Mouse (Mus musculus) embryonic fibroblast, embryonic 13.5 days (primary cell): ENCODE measurements around the gene Ehbp1l1. TPM values are rescaled to one million over a fixed set of nuclear protein-coding genes. Genes with fewer than 3 reads are reported as not detected.

Source experiments
- H3K27ac ChIP-seq: 2 replicates; pipeline ENCODE4 v1.5.1; 2012; ENCODE audit warnings: low read length, control low read depth, inconsistent platforms; ENCODE audit not compliant: insufficient read depth
- H3K4me1 ChIP-seq: 2 replicates; pipeline ENCODE4 v1.6.1; 2011; ENCODE audit warnings: low read length; ENCODE audit not compliant: control insufficient read depth, insufficient read depth
- H3K4me3 ChIP-seq: 2 replicates; pipeline ENCODE4 v1.5.1; 2011; ENCODE audit warnings: mild to moderate bottlenecking, control low read depth, low read length; ENCODE audit not compliant: insufficient read depth
- CTCF ChIP-seq: IDR thresholded peaks from 2 replicates; pipeline ENCODE4 v1.5.1; 2011; ENCODE audit warnings: mild to moderate bottlenecking, control low read depth, low read length, moderate library complexity, borderline replicate concordance; ENCODE audit not compliant: insufficient read depth
- POLR2A ChIP-seq: IDR thresholded peaks from 2 replicates; pipeline ENCODE4 v1.6.1; 2011; ENCODE audit warnings: low read depth, mild to moderate bottlenecking, control low read depth, low read length, moderate library complexity
- polyA plus RNA-seq: library from polyadenylated mRNA; stranded (reverse); fragments of >200 nt; gene quantifications from 2 replicates; pipeline ENCODE4 v1.2.4, GENCODE M21; 2011; ENCODE audit warnings: low read depth; ENCODE audit not compliant: missing spikeins, insufficient read length

Gene Ehbp1l1
- polyA plus RNA-seq, result 62.8 and 86.1 TPM in 2 replicates

DNA sequence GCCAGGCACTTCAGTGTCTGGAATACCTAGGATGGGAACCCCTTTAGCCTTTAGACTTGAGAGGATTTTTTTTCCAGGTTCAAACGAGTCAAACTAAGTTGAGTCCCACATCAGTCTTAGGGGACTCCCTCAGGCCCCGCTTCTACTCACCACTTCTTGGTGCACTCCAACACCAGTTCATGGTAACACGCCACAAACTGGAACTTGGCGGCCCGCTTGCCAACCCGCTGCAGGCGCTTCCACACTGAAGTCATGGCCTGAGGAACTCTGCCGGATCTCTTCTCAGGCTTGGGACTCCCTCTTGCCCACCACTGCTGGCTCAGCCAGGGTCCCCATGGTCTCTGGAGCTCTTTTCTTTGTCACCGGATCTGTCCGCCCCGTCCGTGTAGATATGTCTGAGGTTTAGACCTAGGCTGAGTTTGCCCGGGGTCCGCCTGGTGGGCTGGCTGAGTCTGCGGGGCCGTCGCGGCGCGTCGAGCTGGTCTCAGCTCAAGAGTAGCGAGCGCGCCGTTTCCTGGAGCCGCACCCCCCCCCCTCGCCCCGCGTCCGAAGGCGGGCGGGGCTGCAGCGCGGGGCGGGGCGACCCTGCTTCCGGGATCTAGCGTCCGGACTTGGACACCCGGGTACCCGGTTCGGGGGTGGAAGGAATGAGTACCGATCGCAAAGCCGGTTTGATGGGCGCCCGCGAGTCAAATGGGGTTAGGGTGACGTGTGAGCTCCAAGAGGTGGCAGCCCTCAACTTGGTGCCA, at the start of gene Ehbp1l1:
Gene Ehbp1l1 (minus strand): TSS at position 551 of the 749 bp plus-strand sequence.
- peak within 1 kb of the TSS; percentile 83 for H3K4me3 ChIP-seq
- TF ChIP-seq POLR2A (peak; percentile 78), CTCF (no peak)
- H3K27ac ChIP-seq, result peak within 1 kb of the TSS; percentile 97
- H3K4me1 ChIP-seq, result peaks cover 15% of the 10 kb centered on the region; the same call in 1 of the 2 replicates

DNA sequence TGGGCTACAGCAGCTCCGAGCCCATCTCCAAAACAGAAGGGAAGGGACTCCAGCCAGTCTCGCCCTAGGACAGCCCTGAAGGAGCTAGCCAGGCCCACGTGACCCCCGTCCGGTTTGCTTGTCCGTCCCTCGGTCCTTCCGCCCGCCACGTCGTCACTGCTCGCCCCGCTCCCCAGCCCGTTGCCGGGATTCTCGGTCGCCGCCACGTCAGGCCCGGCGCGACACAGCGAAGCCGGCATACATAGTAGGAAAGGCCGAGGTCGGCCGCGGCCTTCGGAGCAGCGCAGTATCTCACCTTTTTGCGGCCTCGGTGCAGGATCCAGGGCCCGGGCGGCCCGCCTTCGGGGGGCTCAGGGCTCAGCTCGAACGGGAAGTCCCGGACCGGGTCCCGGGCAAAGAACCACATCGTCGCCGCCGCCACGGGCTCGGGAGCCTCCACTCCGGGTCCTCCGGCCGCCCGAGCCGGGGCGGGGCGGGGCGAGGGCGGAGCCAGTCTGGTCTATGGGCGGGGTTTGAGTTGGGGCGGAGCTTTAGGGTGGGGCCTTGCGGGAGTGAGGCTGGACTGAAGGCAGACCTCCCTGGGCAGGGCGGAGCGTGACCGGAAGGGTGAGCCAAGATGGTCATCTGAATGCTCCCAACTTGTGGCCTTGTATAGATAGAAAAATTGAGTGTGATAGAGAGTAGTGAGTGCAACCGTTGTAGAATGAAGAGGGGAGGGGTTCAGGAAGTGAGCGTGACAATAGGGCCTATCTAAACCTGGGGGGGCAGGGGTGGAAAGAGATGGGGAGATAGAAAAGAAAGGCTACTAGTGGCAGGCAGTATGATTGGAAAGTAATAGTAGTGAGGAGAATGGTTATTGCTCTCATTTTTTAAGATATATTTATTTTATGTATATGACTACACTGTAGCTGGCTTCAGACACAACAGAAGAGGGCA, 45.1 kb upstream of the Ehbp1l1 start, which contains the start of gene Scyl1:
Gene Scyl1 (minus strand): TSS at position 495 of the 936 bp plus-strand sequence.
- no peaks in the 10 kb centered on the region for H3K4me1 ChIP-seq
- TF ChIP-seq CTCF (no peak), POLR2A (peak; percentile 39; the same call in 1 of the 2 replicates)
- peak within 1 kb of the TSS; percentile 80 for H3K4me3 ChIP-seq
- peak within 1 kb of the TSS; percentile 78 for H3K27ac ChIP-seq

DNA sequence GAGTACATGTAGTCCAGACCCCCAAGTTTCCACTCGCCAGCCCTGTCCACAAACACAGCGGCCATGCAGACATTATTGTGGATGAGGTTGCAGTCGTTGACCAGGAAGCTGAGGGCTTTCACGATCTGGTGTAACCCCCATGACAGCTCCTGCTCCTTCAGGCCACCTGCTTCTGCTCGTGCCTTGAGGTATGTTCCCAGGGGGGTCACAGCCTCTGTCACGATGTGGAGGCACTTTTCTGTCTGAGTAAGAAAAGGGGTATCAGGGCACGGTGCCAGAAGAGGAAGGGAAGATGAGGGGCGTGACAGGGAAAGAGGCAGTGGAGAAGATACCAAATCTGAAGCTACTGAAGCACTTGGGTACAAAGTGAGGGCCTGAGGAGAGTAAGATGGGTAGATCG, 44.2 kb upstream of the Ehbp1l1 start:
- Histone ChIP-seq H3K27ac (peak overlapping the region; percentile 78; the same call in 1 of the 2 replicates), H3K4me1 (no peaks in the 10 kb centered on the region), H3K4me3 (peak overlapping the region; percentile 80)
- TF ChIP-seq POLR2A (no peak), CTCF (no peak)

DNA sequence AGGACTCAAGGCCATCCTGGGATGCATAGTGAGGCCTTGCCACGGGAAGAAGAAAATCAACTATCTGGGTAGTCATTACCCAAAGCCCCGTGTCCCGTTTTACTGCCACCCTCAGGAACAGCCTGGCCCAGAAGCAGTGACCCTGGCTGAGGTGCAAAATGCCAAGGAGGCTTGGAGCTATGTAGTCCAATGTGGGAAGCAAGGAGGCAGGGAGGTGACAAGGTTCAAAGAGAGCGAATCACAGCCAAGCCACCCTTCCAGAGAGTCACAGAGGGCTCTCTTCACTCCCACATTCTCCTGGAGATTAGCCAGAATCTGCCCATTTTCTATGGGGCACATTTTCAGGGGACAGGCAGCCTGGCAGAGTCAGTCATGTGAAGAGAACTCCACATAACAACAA, 41.2 kb upstream of the Ehbp1l1 start:
- no peaks in the 10 kb centered on the region for H3K4me1 ChIP-seq
- no peak overlapping the region for H3K27ac ChIP-seq
- H3K4me3 ChIP-seq, result no peak overlapping the region
- no peak for TF ChIP-seq CTCF
- no peak for TF ChIP-seq POLR2A

DNA sequence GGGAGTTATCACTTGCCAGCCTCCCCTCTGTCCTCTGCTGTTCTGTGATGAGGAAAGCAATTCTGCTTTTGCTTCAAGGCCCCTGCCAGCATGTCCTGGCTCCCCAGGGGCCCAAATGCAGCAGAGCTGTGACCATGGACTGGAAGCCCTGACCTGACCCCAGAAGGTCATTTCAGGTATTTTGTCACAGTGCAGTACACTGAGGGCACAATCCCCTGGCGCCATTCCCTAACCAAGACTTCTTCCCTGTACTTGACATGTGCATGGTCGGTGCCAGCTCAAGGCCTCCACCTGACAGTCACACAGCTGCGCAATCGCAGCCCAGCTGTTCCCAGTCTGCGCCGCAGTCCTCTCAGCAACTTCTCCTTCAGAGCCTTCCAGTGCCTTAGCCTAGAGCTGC, 37.0 kb upstream of the Ehbp1l1 start:
- Histone ChIP-seq H3K4me3 (no peak overlapping the region), H3K27ac (no peak overlapping the region), H3K4me1 (no peaks in the 10 kb centered on the region)
- TF ChIP-seq CTCF, result no peak

DNA sequence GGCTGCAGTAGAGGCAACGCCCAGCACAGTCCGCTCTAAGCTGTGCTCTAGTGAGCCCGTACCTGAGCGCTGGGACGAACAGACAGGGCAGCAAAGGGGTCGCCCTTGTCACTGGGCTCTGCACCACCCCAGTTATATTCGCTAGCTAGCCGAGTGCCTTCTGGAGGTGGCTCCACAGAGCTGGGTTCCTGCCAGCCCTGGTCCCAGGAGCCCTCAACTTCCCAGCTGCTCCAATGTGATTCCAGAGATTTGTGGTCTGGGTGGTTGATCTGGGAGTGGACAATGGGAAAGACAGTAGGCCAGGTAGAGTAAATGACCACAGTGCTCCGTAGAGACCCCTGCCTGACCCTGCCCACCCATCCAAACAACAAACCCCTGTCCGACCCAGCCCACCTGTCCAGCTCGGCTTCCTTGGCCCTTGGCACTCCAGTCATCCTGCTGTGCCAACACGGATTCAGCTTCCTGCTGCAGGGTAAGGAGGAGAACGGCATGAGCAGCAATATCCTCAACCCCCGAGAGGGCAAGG, 32.8 kb upstream of the Ehbp1l1 start:
- no peaks in the 10 kb centered on the region for H3K4me1 ChIP-seq
- H3K27ac ChIP-seq, result no peak overlapping the region
- H3K4me3 ChIP-seq, result no peak overlapping the region
- TF ChIP-seq CTCF (no peak), POLR2A (no peak)

DNA sequence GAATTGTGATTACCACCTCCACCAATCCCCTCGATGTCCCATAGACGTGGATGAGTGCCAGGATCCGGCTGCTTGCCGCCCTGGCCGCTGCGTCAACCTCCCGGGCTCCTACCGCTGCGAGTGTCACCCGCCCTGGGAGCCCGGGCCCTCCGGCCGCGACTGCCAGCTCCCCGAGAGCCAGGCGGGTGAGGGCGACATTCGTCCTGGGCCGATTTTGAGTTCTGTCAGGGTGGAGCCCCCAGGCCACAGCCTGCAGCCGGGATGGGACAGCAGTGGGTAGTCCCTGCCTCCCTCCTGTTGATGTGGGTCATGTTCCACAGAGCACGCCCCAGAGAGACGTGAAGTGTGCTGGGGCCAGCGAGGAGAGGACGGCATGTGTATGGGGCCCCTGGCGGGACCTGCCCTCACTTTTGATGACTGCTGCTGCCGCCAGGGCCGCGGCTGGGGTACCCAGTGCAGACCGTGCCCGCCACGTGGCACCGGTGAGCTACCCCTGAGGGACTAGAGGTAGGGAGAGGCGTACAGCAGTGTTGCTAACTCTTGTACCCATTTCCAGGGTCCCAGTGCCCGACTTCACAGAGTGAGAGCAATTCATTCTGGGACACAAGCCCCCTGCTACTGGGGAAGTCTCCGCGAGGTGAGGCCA, 31.0 kb upstream of the Ehbp1l1 start:
- H3K27ac ChIP-seq, result no peak overlapping the region
- no peaks in the 10 kb centered on the region for H3K4me1 ChIP-seq
- H3K4me3 ChIP-seq, result no peak overlapping the region
- TF ChIP-seq POLR2A (no peak), CTCF (no peak)

DNA sequence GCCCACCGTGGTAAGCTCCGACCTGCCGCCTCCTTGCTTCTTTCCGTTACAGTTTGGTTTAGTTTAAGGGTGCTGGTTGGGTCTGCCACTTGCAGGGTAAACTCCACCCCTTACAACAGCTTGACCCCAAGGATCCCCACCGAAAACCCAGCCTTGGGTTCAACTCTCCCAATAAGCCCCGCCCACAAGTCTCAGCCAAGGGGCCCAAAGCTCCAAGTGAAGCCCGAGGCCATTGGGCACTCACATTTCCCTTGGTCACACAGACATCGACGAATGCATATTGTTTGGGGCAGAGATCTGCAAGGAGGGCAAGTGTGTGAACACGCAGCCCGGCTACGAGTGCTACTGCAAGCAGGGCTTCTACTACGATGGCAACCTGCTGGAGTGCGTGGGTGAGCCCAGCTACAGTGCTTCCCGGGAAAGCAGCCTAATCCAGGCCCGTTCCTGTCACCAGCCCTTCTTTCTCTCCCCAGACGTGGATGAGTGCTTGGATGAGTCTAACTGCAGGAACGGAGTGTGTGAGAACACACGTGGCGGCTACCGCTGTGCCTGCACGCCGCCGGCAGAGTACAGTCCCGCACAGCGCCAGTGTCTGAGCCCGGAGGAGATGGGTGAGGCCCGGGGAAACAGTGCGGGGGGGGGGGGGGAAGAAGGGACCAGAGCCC, 30.3 kb upstream of the Ehbp1l1 start:
- Histone ChIP-seq H3K4me1 (no peaks in the 10 kb centered on the region), H3K27ac (no peak overlapping the region), H3K4me3 (no peak overlapping the region)
- TF ChIP-seq POLR2A, result no peak
- no peak for TF ChIP-seq CTCF

DNA sequence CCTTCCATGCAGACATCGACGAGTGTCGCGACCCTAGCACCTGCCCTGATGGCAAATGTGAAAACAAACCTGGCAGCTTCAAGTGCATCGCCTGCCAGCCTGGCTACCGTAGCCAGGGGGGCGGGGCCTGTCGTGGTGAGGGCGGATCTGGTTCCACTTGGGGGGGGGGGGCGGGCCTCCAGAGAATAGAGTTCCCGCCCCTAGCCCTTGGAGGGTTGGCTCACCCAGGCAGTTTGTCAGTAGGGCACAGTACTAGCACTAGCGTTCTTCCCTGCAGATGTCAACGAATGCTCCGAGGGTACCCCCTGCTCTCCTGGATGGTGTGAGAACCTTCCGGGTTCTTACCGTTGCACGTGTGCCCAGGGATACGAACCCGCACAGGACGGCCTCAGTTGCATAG, 25.6 kb upstream of the Ehbp1l1 start:
- no peak overlapping the region for H3K4me3 ChIP-seq
- no peak for TF ChIP-seq CTCF
- no peak for TF ChIP-seq POLR2A
- H3K4me1 ChIP-seq, result peaks cover 16% of the 10 kb centered on the region
- no peak overlapping the region for H3K27ac ChIP-seq
